ENCODE assay signal across 8 mouse cellular contexts in the genomic region with DNA sequence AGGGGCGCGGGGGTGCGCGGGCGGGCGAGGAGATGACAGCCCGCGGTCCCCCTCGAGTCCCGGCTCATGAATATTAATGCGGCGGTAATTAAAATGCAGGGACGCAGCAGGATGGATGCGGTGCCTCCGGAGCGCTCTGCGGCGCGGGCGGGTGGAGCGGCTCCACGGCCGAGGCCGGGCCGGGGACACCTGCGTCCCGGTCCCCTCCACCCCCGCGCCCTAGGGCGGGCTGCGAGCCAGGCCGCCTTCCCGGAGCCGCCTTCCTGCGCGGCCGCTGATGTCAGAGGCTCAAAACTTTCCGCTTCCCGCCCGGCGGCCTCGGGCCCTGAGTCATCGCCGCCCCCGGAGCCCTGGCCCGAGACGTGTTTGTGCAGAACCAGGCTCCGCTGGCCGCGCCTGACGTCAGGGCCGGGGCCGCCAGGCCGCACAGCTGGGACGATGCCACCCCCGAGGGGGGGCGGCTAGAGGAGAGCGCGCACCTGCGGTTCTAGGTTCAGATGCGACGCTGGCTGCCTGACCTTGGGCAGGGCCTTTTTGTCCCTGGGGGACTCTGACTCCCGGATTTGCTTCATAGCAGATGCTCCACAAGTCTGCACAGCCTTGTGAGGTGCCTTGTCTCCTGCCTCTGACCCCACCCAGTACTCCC.
DNase-seq lines count a peak whose midpoint lies in the region; ATAC-seq and TF ChIP-seq lines count a peak whose summit lies in the region.

No protein-coding gene starts in this region.

- H3K27ac ChIP-seq in MEL (ENCODE audit: control insufficient read depth, low read depth, low read length), result peak overlapping the region; percentile 46
- peak overlapping the region; percentile 83 for H3K27ac ChIP-seq in hindbrain, embryonic 11.5 days (ENCODE audit: low read depth, low read length)

- H3K9ac ChIP-seq in MEL (ENCODE audit: control insufficient read depth, low read depth, low read length, poor library complexity, severe bottlenecking), result peak overlapping the region; percentile 57
- peak overlapping the region; percentile 69 for H3K9ac ChIP-seq in hindbrain, embryonic 11.5 days (ENCODE audit: low read depth, low read length)

- no peak for TF ChIP-seq RAD21 in MEL (IDR thresholded peaks at IDR 0.05; ENCODE audit: low read depth, low read length)

- peak; percentile 85 for ATAC-seq in hindbrain, embryonic 11.5 days (ENCODE audit: low FRiP score)

- no peak for TF ChIP-seq CTCF in MEL (IDR thresholded peaks at IDR 0.05 in 2 of 3, conservative IDR thresholded peaks at IDR 0.05 in 1 of 3; ENCODE audit: control insufficient read depth in 1 of 3, insufficient read depth in 1 of 3, low read depth in 2 of 3, low read length in 3 of 3, poor library complexity in 1 of 3, severe bottlenecking in 1 of 3)

- under 1% methylated on average over 62 of the region's 63 CpGs for WGBS in hindbrain, embryonic 11.5 days

- 0 out of 4 replicates have a peak, but pooled peaks of 1 of the 2 experiments have one; percentile 25 for TF ChIP-seq POLR2A in MEL (IDR thresholded peaks at IDR 0.05; ENCODE audit: control insufficient read depth in 1 of 2, insufficient read depth in 1 of 2, low read depth in 1 of 2, low read length in 2 of 2, poor library complexity in 1 of 2)

- peaks cover 0 to 5% of the 10 kb centered on the region in 2 experiments; a peak in 2 of 4 replicates for H3K36me3 ChIP-seq in MEL (ENCODE audit: control insufficient read depth in 1 of 2, insufficient read depth in 2 of 2, low read length in 2 of 2)
- H3K36me3 ChIP-seq in hindbrain, embryonic 11.5 days (ENCODE audit: control insufficient read depth, insufficient read depth, low read length), result no peaks in the 10 kb centered on the region

- H3K27me3 ChIP-seq in MEL (ENCODE audit: control insufficient read depth in 1 of 2, insufficient read depth in 2 of 2, low read length in 2 of 2), result no peaks in the 10 kb centered on the region
- H3K27me3 ChIP-seq in hindbrain, embryonic 11.5 days (ENCODE audit: control insufficient read depth, insufficient read depth, low read length), result no peaks in the 10 kb centered on the region

- peaks cover 3 to 15% of the 10 kb centered on the region in 2 experiments; a peak in 3 of 4 replicates for H3K4me1 ChIP-seq in MEL (ENCODE audit: control insufficient read depth in 1 of 2, insufficient read depth in 2 of 2, low read length in 2 of 2)
- peaks cover 43% of the 10 kb centered on the region for H3K4me1 ChIP-seq in hindbrain, embryonic 11.5 days (replicated peaks; ENCODE audit: control insufficient read depth, insufficient read depth, low read length)

- H3K4me3 ChIP-seq in MEL (ENCODE audit: control insufficient read depth in 1 of 2, insufficient read depth in 1 of 2, low read depth in 2 of 2, low read length in 2 of 2), result peak overlapping the region; percentile 40 to 59
- peak overlapping the region; percentile 31 for H3K4me3 ChIP-seq in hindbrain, embryonic 11.5 days (ENCODE audit: low read depth, low read length)

- H3K4me2 ChIP-seq in hindbrain, embryonic 11.5 days (replicated peaks; ENCODE audit: low read depth, low read length), result peak overlapping the region; percentile 53

- DNase-seq in MEL (ENCODE audit: low read depth, low spot score), result peak; percentile 64
- DNase-seq in cerebellum, adult 18-20 months, result peak; percentile 91 to 94
- DNase-seq in frontal cortex, postnatal 10 days (ENCODE audit: low spot score in 2 of 2), result peak; percentile 66 to 74
- DNase-seq in hindbrain, embryonic 11.5 days (ENCODE audit: low spot score), result peak; percentile 83
- DNase-seq in layer of hippocampus, postnatal 36 days, result peak; percentile 82 to 85
- peak; percentile 94 for DNase-seq in lung, postnatal 36 days
- peak; percentile 74 for DNase-seq in right cerebral cortex, postnatal 14 days
- DNase-seq in urinary bladder, postnatal 25 days (ENCODE audit: low spot score), result peak; percentile 88

- no peaks in the 10 kb centered on the region for H3K9me3 ChIP-seq in MEL (replicated peaks; ENCODE audit: insufficient read depth, low read length)
- H3K9me3 ChIP-seq in hindbrain, embryonic 11.5 days (ENCODE audit: control insufficient read depth, low read length), result no peaks in the 10 kb centered on the region

- no peaks in the 10 kb centered on the region; the same call in 1 of the 2 replicates for H3K79me2 ChIP-seq in MEL (ENCODE audit: control insufficient read depth, insufficient read depth, low read length, poor library complexity)

- TF ChIP-seq EP300 in MEL (IDR thresholded peaks at IDR 0.05; ENCODE audit: low read depth in 1 of 2, low read length in 2 of 2), result no peak

TF ChIP-seq in MEL, 35 proteins besides CTCF, POLR2A, EP300 and RAD21:
- TF ChIP-seq ETS1 (IDR thresholded peaks at IDR 0.05; ENCODE audit: low read depth, low read length) (peak; percentile 35; the same call in 1 of the 2 replicates), MAZ (IDR thresholded peaks at IDR 0.05; ENCODE audit: low read depth, low read length) (peak; percentile 56; the same call in 1 of the 2 replicates), SIN3A (IDR thresholded peaks at IDR 0.05; ENCODE audit: low read length) (0 out of 2 replicates have a peak, but pooled peaks have one; percentile 40), NELFE (IDR thresholded peaks at IDR 0.05; ENCODE audit: low read depth, low read length) (no peak)

Comparison
In these comparisons a context has a peak if more than half of its experiments do, and no peak if none do; other contexts are left out.
1. Peak in every context shown above with its lines: DNase-seq, ATAC-seq, H3K4me3 ChIP-seq and H3K27ac ChIP-seq.